Mouse (Mus musculus): Measurements from ENCODE around the gene Wwox.

DNA sequence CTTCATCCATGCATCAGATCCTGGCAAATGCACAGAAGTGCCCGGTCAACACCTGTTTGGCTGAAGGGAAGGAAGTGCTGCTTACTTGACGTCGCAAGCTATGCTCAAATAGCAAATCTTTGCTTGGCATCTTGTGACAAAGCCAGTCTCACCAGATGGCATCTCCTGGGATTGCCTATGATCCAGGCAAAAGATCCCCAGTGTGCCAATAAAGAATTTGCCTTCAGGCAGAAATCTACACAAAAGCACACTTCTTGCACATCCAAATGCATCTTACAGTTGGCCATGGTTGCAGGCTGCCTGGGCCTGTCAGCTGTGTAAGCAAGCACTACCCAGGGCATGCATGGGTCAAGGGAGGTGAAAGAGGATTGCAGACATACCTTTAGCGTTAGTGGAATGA is 773.7 kb downstream of the Wwox start:
- TF ChIP-seq CTCF (conservative IDR thresholded peaks at IDR 0.05 in 1 of 2, IDR thresholded peaks at IDR 0.05 in 1 of 2; ENCODE audit: low read depth in 2 of 2, low read length in 2 of 2) (no peak), EP300 (IDR thresholded peaks at IDR 0.05; ENCODE audit: low read length) (no peak), USF1 (IDR thresholded peaks at IDR 0.05; ENCODE audit: low read depth, low read length) (no peak), MAFK (IDR thresholded peaks at IDR 0.05; ENCODE audit: insufficient replicate concordance, low read length) (no peak), ETS1 (conservative IDR thresholded peaks at IDR 0.05; ENCODE audit: low read depth, low read length) (no peak), ZC3H11A (IDR thresholded peaks at IDR 0.05; ENCODE audit: low read depth, low read length) (no peak), PAX5 (IDR thresholded peaks at IDR 0.05; ENCODE audit: low read length) (no peak), POLR2A (IDR thresholded peaks at IDR 0.05; ENCODE audit: low read depth, low read length) (no peak), JUND (conservative IDR thresholded peaks at IDR 0.05; ENCODE audit: low read depth, low read length) (no peak), SMC3 (IDR thresholded peaks at IDR 0.05; ENCODE audit: low read depth, low read length) (no peak), IRF4 (IDR thresholded peaks at IDR 0.05; ENCODE audit: low read depth, low read length) (no peak), TBP (conservative IDR thresholded peaks at IDR 0.05; ENCODE audit: low read depth, low read length) (no peak)
